Mouse (Mus musculus) regulatory T cell (primary cell): Measurements from ENCODE around the gene Fam219a.

ENCODE experiments used
- in situ Hi-C: fragments of 300-600 bp; cut with MboI, MseI; formaldehyde crosslinking; loops from one replicate; pipeline ENCODE4 v1.15.1; 2025; ENCODE audit warnings: high pct_unique_total_duplicates

Fam219a gene

GRCm38 (mm10) chr4:41569411-41569885 is at the start of gene Fam219a, which contains the start of gene Dnaic1:
TSS of gene Fam219a (minus strand) at chr4:41569538.
TSS of gene Dnaic1 (plus strand) at chr4:41569775.
- in situ Hi-C loops = loop anchor here (5.0 to 25.0 kb wide), 2 partner anchors 148 to 1468 kb away; partner anchors contain the start of genes Fam214b, Pigo and Stoml2

GRCm38 (mm10) chr4:41615661-41616599 is 46.6 kb upstream of the Fam219a start:
- in situ Hi-C loops = no loop called here

GRCm38 (mm10) chr4:41614156-41614555 is 44.8 kb upstream of the Fam219a start:
- in situ Hi-C loops = loop anchor here (5.0 kb wide), 1 partner anchor 52 kb away; no protein-coding TSS in a partner anchor

GRCm38 (mm10) chr4:41612166-41612565 is 42.8 kb upstream of the Fam219a start:
- in situ Hi-C loops = loop anchor here (5.0 kb wide), 1 partner anchor 50 kb away; no protein-coding TSS in a partner anchor

GRCm38 (mm10) chr4:41610594-41610980 is 41.2 kb upstream of the Fam219a start:
- in situ Hi-C loops = loop anchor here (5.0 kb wide), 1 partner anchor 48 kb away; no protein-coding TSS in a partner anchor

- in situ Hi-C loops = loop anchor here (5.0 kb wide), 1 partner anchor 48 kb away; no protein-coding TSS in a partner anchor
Observed at GRCm38 (mm10) chr4:41609681-41610593, 40.6 kb upstream of the Fam219a start.

- in situ Hi-C loops = no loop called here
Observed at GRCm38 (mm10) chr4:41606784-41607183, 37.4 kb upstream of the Fam219a start.

GRCm38 (mm10) chr4:41604476-41605396 is 35.4 kb upstream of the Fam219a start:
- in situ Hi-C loops = no loop called here

GRCm38 (mm10) chr4:41602818-41603217 is 33.5 kb upstream of the Fam219a start:
- in situ Hi-C loops = no loop called here

- in situ Hi-C loops = no loop called here
Observed at GRCm38 (mm10) chr4:41583353-41583752, 14.0 kb upstream of the Fam219a start.

- in situ Hi-C loops = no loop called here
Observed at GRCm38 (mm10) chr4:41575914-41576313, 6.6 kb upstream of the Fam219a start.

GRCm38 (mm10) chr4:41573492-41573891 is 4.2 kb upstream of the Fam219a start:
- in situ Hi-C loops = loop anchor here (5.0 to 25.0 kb wide), 2 partner anchors 1369 to 1464 kb away; partner anchors contain the start of genes Fam214b, Pigo and Stoml2

GRCm38 (mm10) chr4:41571490-41571889 is 2.2 kb upstream of the Fam219a start:
- in situ Hi-C loops = loop anchor here (5.0 to 25.0 kb wide), 2 partner anchors 1371 to 1466 kb away; partner anchors contain the start of genes Fam214b, Pigo and Stoml2

GRCm38 (mm10) chr4:41568682-41569410 is 492 bp downstream of the Fam219a start:
- in situ Hi-C loops = loop anchor here (5.0 to 25.0 kb wide), 2 partner anchors 148 to 1468 kb away; partner anchors contain the start of genes Fam214b, Pigo and Stoml2

- in situ Hi-C loops = loop anchor here (5.0 to 25.0 kb wide), 2 partner anchors 149 to 1469 kb away; partner anchors contain the start of genes Fam214b, Pigo and Stoml2
Observed at GRCm38 (mm10) chr4:41568239-41568638, 1.1 kb downstream of the Fam219a start.

- in situ Hi-C loops = loop anchor here (5.0 to 25.0 kb wide), 2 partner anchors 151 to 1471 kb away; partner anchors contain the start of genes Fam214b, Pigo and Stoml2
Observed at GRCm38 (mm10) chr4:41566123-41566522, 3.2 kb downstream of the Fam219a start.

- in situ Hi-C loops = loop anchor here (5.0 to 25.0 kb wide), 2 partner anchors 49 to 1474 kb away; partner anchors contain the start of genes Fam214b, Pigo and Stoml2
Observed at GRCm38 (mm10) chr4:41563297-41563696, 6.0 kb downstream of the Fam219a start.

GRCm38 (mm10) chr4:41557092-41557491 is 12.2 kb downstream of the Fam219a start:
- in situ Hi-C loops = loop anchor here (25.0 kb wide), 1 partner anchor 1480 kb away; the partner anchor contains the start of genes Fam214b, Pigo and Stoml2
